Comparison of ENCODE assay signal across 8 mouse cellular contexts in the genomic region with DNA sequence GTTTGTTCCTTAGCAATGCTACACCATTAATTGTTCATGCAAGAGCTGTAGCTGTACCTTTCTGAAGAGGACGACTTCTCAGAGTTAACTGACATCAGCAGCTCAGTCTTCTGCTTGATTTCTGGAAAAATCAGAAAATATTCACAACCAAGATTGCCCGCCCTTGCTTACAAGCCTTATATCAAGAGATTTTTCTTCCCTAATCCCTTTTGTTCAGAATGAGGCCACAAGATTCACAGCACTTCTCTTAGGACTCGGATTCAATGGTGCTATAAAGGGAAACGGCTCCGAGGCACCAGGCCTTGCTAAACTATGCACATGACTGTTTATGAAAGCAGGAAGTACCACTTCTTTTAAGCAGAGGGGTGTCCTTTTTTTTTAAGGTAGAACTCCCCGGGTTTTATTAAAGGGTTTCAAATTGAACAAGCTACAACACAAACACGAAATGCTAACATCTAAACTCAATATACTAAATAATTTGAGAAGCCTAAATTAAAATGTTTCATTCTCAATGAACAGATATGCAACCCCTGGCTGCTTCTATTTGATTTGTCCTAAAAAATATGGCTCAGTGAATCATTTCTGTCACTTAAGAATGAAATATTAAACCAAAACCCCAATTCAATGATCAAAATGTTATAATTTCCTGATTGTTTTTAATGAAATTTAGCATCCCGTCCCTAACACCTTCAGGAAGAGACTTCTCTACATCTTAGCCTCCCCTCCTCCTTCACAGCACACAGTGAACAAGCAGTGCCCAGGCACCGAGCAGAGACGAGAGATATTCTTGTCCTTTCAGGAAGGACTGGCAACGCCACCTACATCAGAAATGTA.
DNase-seq lines count a peak whose midpoint lies in the region; ATAC-seq and TF ChIP-seq lines count a peak whose summit lies in the region.

No protein-coding gene starts in this region.

- H3K9me3 ChIP-seq in forebrain, embryonic 13.5 days (replicated peaks), result no peaks in the 10 kb centered on the region
- H3K9me3 ChIP-seq in neural tube, embryonic 15.5 days (replicated peaks), result no peaks in the 10 kb centered on the region

- H3K9ac ChIP-seq in forebrain, embryonic 13.5 days, result peak overlapping the region; percentile 74
- H3K9ac ChIP-seq in neural tube, embryonic 15.5 days (replicated peaks), result peak overlapping the region; percentile 55

- peaks cover 17% of the 10 kb centered on the region for H3K4me1 ChIP-seq in forebrain, embryonic 13.5 days
- H3K4me1 ChIP-seq in lung, adult 2 months (ENCODE audit: control insufficient read depth, insufficient read depth, low read length), result peaks cover 6% of the 10 kb centered on the region; the same call in 1 of the 2 replicates
- H3K4me1 ChIP-seq in neural tube, embryonic 15.5 days, result peaks cover 16% of the 10 kb centered on the region

- no peaks in the 10 kb centered on the region for H3K36me3 ChIP-seq in forebrain, embryonic 13.5 days (ENCODE audit: poor library complexity, severe bottlenecking)
- H3K36me3 ChIP-seq in neural tube, embryonic 15.5 days, result no peaks in the 10 kb centered on the region

- peak overlapping the region; percentile 50 for H3K4me3 ChIP-seq in forebrain, embryonic 13.5 days
- H3K4me3 ChIP-seq in lung, adult 2 months (replicated peaks; ENCODE audit: extremely low read depth, low read depth, low read length), result peak overlapping the region; percentile 97
- peak overlapping the region; percentile 51 for H3K4me3 ChIP-seq in neural tube, embryonic 15.5 days (replicated peaks)

- WGBS in forebrain, embryonic 13.5 days, result 4% methylated on average over 11 of the region's 11 CpGs
- 2% methylated on average over 11 of the region's 11 CpGs for WGBS in lung, adult 2 months
- 10% methylated on average over 11 of the region's 11 CpGs for WGBS in neural tube, embryonic 15.5 days

- H3K27ac ChIP-seq in forebrain, embryonic 13.5 days, result peak overlapping the region; percentile 88
- peak overlapping the region; percentile 81 for H3K27ac ChIP-seq in neural tube, embryonic 15.5 days (replicated peaks)

- no peak for TF ChIP-seq CTCF in lung, adult 2 months (IDR thresholded peaks at IDR 0.05; ENCODE audit: insufficient read depth, low read length)

- peak; percentile 93 for ATAC-seq in forebrain, embryonic 13.5 days
- ATAC-seq in neural tube, embryonic 15.5 days (ENCODE audit: low FRiP score), result peak; percentile 93

- H3K4me2 ChIP-seq in forebrain, embryonic 13.5 days, result peak overlapping the region; percentile 67
- peak overlapping the region; percentile 55 for H3K4me2 ChIP-seq in neural tube, embryonic 15.5 days

- no peaks in the 10 kb centered on the region for H3K27me3 ChIP-seq in forebrain, embryonic 13.5 days
- no peaks in the 10 kb centered on the region for H3K27me3 ChIP-seq in neural tube, embryonic 15.5 days (replicated peaks)

- DNase-seq in MN1 (ENCODE audit: low spot score), result peak; percentile 64
- peak; percentile 50 for DNase-seq in cerebellum, adult 11 months
- DNase-seq in heart, postnatal 4 days, result peak; percentile 51
- DNase-seq in layer of hippocampus, adult 18-20 months (ENCODE audit: low spot score in 2 of 2), result peak; percentile 42 to 79
- no peak for DNase-seq in lung, adult 2 months
- no peak for DNase-seq in ovary, postnatal 36 days (ENCODE audit: low spot score)

- TF ChIP-seq POLR2A in lung, adult 2 months (IDR thresholded peaks at IDR 0.05; ENCODE audit: borderline replicate concordance, extremely low read depth, low read depth, low read length), result peak; percentile 37; the same call in 1 of the 2 replicates

Comparison
In these comparisons a context has a peak if more than half of its experiments do, and no peak if none do; other contexts are left out.
1. DNase-seq: peak in MN1 (single experiment), cerebellum, adult 11 months (single experiment), heart, postnatal 4 days (single experiment) and layer of hippocampus, adult 18-20 months (2 of 2); none in lung, adult 2 months (single experiment) and ovary, postnatal 36 days (single experiment).
2. Peak in every context shown above with its lines, with median percentiles within 50 percentile points of each other: H3K4me3 ChIP-seq.